Mouse (Mus musculus) hindbrain, embryonic 16.5 days (tissue): ENCODE measurements around the gene Tmem63b. TPM values are rescaled to one million over a fixed set of nuclear protein-coding genes. Genes with fewer than 3 reads are reported as not detected.

ENCODE experiments used
- polyA plus RNA-seq: library from polyadenylated mRNA; unstranded; fragments of >200 nt; fragmentation: Nextera tagmentation; extraction: Ambion mirVana; gene quantifications from 2 replicates; pipeline ENCODE4 v1.2.1, GENCODE M21; 2015

Tmem63b gene
- polyA plus RNA-seq, 1 experiment from 2014 or later = 148 TPM

Other genes with a start within 250 kb of the Tmem63b start
- 2.4 and 3.5 TPM in 2 replicates for gene Spats1, start 211.5 kb downstream of the Tmem63b start, polyA plus RNA-seq
- 20.6 and 21.7 TPM in 2 replicates for gene Aars2, start 180.1 kb downstream of the Tmem63b start, polyA plus RNA-seq
- 6.1 and 6.3 TPM in 2 replicates for gene Tcte1, start 163.5 kb downstream of the Tmem63b start, polyA plus RNA-seq
- gene Tmem151b, start 137.2 kb downstream of the Tmem63b start, polyA plus RNA-seq = 29.3 and 31.7 TPM in 2 replicates
- 6.1 and 6.8 TPM in 2 replicates for gene Nfkbie, start 131.2 kb downstream of the Tmem63b start, polyA plus RNA-seq
- gene Slc35b2, start 123.0 kb downstream of the Tmem63b start, polyA plus RNA-seq = 96.2 and 101 TPM in 2 replicates
- 1,542 and 1,571 TPM in 2 replicates for gene Hsp90ab1, start 113.6 kb downstream of the Tmem63b start, polyA plus RNA-seq
- gene Slc29a1, start 87.3 kb downstream of the Tmem63b start, polyA plus RNA-seq = 55.7 and 56.5 TPM in 2 replicates
- 1.2 TPM in 1 of 2 replicates, not detected in the other for gene Mymx, start 84.8 kb downstream of the Tmem63b start, polyA plus RNA-seq
- gene Capn11, start 27.6 kb downstream of the Tmem63b start, polyA plus RNA-seq = 0.75 and 0.79 TPM in 2 replicates
- gene Mrpl14, start 583 bp downstream of the Tmem63b start, polyA plus RNA-seq = 128 and 134 TPM in 2 replicates
- gene 1600014C23Rik, start 46.9 kb upstream of the Tmem63b start, polyA plus RNA-seq = 0.66 TPM in 1 of 2 replicates, not detected in the other